ENCODE assay signal across 8 mouse cellular contexts in the genomic region with DNA sequence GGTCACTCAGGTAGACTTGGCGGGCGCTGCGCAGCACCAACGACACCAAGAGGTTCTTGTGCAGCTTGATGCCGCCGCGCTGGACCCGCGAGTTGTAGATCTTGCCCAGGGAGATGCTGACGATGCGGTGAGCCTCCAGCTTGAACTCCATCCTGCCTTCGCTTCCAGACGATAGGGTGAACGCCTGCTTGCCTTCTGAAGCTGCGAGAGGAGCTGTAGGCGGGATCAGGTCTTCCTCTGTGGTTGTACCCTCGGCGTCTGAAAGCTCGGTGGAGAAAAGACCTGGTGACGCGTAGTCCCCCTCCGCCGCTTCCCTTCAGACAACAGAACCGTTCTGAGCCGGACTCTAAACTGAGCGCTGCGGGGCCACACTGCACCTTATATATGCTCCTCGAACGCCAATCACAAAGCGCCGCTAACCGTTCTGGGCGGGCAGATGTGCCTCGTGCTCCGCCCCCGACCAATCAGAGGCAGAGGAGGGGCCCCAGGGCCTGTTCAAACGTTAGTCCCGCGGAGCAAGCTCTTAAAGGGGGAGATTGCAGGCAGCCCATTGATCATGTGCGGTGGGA. TPM values are rescaled to one million over a fixed set of nuclear protein-coding genes. Genes with fewer than 3 reads are reported as not detected.
A peak's percentile ranks its signal among the peaks of the same experiment; 100 is the strongest.
DNase-seq lines count a peak whose midpoint lies in the region; ATAC-seq and TF ChIP-seq lines count a peak whose summit lies in the region.

A gene (minus strand): TSS at position 357 of the 569 bp plus-strand sequence.

- H3K4me2 ChIP-seq in heart, embryonic 15.5 days, result peak within 1 kb of the TSS; percentile 76
- peak within 1 kb of the TSS; percentile 89 for H3K4me2 ChIP-seq in liver, embryonic 14.5 days (ENCODE audit: low read depth)
- H3K4me2 ChIP-seq in neural tube, embryonic 11.5 days (ENCODE audit: low read depth), result peak within 1 kb of the TSS; percentile 84
- peak within 1 kb of the TSS; percentile 76 for H3K4me2 ChIP-seq in stomach, postnatal 0 days (replicated peaks; ENCODE audit: low read depth)

- H3K4me3 ChIP-seq in brown adipose tissue, adult 24 weeks (ENCODE audit: insufficient read depth, low read depth, low read length), result peak within 1 kb of the TSS; percentile 77
- H3K4me3 ChIP-seq in heart, embryonic 15.5 days, result peak within 1 kb of the TSS; percentile 94
- peak within 1 kb of the TSS; percentile 86 to 98 for H3K4me3 ChIP-seq in liver, embryonic 14.5 days (ENCODE audit: insufficient read depth in 1 of 2, low read depth in 2 of 2, low read length in 2 of 2)
- H3K4me3 ChIP-seq in neural tube, embryonic 11.5 days (ENCODE audit: low read depth, low read length), result peak within 1 kb of the TSS; percentile 98
- H3K4me3 ChIP-seq in stomach, postnatal 0 days (ENCODE audit: low read depth, low read length), result peak within 1 kb of the TSS; percentile 84

- peak; percentile 42; the same call in 1 of the 2 replicates for TF ChIP-seq EP300 in liver, embryonic 14.5 days (IDR thresholded peaks at IDR 0.05; ENCODE audit: low read depth)
- no peak for TF ChIP-seq EP300 in stomach, postnatal 0 days (optimal IDR thresholded peaks at IDR 0.05)

- H3K27ac ChIP-seq in brown adipose tissue, adult 24 weeks (replicated peaks; ENCODE audit: low read depth, low read length), result peak within 1 kb of the TSS; percentile 85
- H3K27ac ChIP-seq in heart, embryonic 15.5 days, result peak within 1 kb of the TSS; percentile 89
- H3K27ac ChIP-seq in liver, embryonic 14.5 days, result peak within 1 kb of the TSS; percentile 96
- H3K27ac ChIP-seq in neural tube, embryonic 11.5 days (ENCODE audit: low read depth, low read length), result peak within 1 kb of the TSS; percentile 64
- H3K27ac ChIP-seq in stomach, postnatal 0 days (replicated peaks), result peak within 1 kb of the TSS; percentile 90

- H3K9me3 ChIP-seq in heart, embryonic 15.5 days (replicated peaks), result no peaks in the 10 kb centered on the region
- no peaks in the 10 kb centered on the region for H3K9me3 ChIP-seq in liver, embryonic 14.5 days (ENCODE audit: control insufficient read depth, low read length)
- no peaks in the 10 kb centered on the region for H3K9me3 ChIP-seq in neural tube, embryonic 11.5 days (ENCODE audit: control insufficient read depth, low read length)
- H3K9me3 ChIP-seq in stomach, postnatal 0 days (ENCODE audit: control insufficient read depth, low read length), result no peaks in the 10 kb centered on the region

- no peaks in the 10 kb centered on the region for H3K36me3 ChIP-seq in heart, embryonic 15.5 days
- no peaks in the 10 kb centered on the region; the same call in 1 of the 2 replicates for H3K36me3 ChIP-seq in liver, embryonic 14.5 days (replicated peaks; ENCODE audit: control insufficient read depth, insufficient read depth, low read depth)
- H3K36me3 ChIP-seq in neural tube, embryonic 11.5 days (ENCODE audit: control insufficient read depth, insufficient read depth, low read length), result no peaks in the 10 kb centered on the region
- H3K36me3 ChIP-seq in stomach, postnatal 0 days (ENCODE audit: control insufficient read depth, insufficient read depth, low read length), result no peaks in the 10 kb centered on the region

- peak; percentile 98 for DNase-seq in CD4-positive, CD25-positive, alpha-beta regulatory T cell, adult 2 months (ENCODE audit: low read depth, low spot score)
- DNase-seq in fibroblast of lung, adult 2 months (ENCODE audit: low read depth), result peak; percentile 93
- DNase-seq in kidney, postnatal 25 days, result peak; percentile 96 to 98
- DNase-seq in liver, embryonic 14.5 days (ENCODE audit: low read depth in 3 of 3, low spot score in 3 of 3), result peak; percentile 94 to 95 (median 94)
- DNase-seq in neural tube, embryonic 11.5 days (ENCODE audit: low spot score), result peak; percentile 98
- DNase-seq in stomach, postnatal 0 days (ENCODE audit: low spot score), result peak; percentile 95

- H3K9ac ChIP-seq in heart, embryonic 15.5 days, result peak within 1 kb of the TSS; percentile 99
- H3K9ac ChIP-seq in liver, embryonic 14.5 days (replicated peaks), result peak within 1 kb of the TSS; percentile 95
- H3K9ac ChIP-seq in neural tube, embryonic 11.5 days (ENCODE audit: low read length), result peak within 1 kb of the TSS; percentile 99
- peak within 1 kb of the TSS; percentile 94 for H3K9ac ChIP-seq in stomach, postnatal 0 days (ENCODE audit: low read length)

- no peaks in the 10 kb centered on the region for H3K4me1 ChIP-seq in brown adipose tissue, adult 24 weeks (ENCODE audit: control insufficient read depth, insufficient read depth, insufficient read length, low read length)
- H3K4me1 ChIP-seq in heart, embryonic 15.5 days (replicated peaks), result peaks cover 26% of the 10 kb centered on the region
- peaks cover 11 to 17% of the 10 kb centered on the region in 2 experiments for H3K4me1 ChIP-seq in liver, embryonic 14.5 days (replicated peaks; ENCODE audit: control insufficient read depth in 2 of 2, insufficient read depth in 2 of 2, low read length in 1 of 2)
- H3K4me1 ChIP-seq in neural tube, embryonic 11.5 days (ENCODE audit: control insufficient read depth, insufficient read depth, low read length), result peaks cover 7% of the 10 kb centered on the region
- peaks cover 2% of the 10 kb centered on the region; the same call in 1 of the 2 replicates for H3K4me1 ChIP-seq in stomach, postnatal 0 days (replicated peaks; ENCODE audit: control insufficient read depth, insufficient read depth)

- no peak for TF ChIP-seq CTCF in liver, embryonic 14.5 days (IDR thresholded peaks at IDR 0.05; ENCODE audit: low read depth)
- TF ChIP-seq CTCF in stomach, postnatal 0 days (IDR thresholded peaks at IDR 0.05; ENCODE audit: low read depth), result no peak

- ATAC-seq in heart, embryonic 15.5 days (replicated peaks; ENCODE audit: insufficient number of reproducible peaks, insufficient read depth, low FRiP score, low read depth), result peak; percentile 95
- ATAC-seq in liver, embryonic 14.5 days (ENCODE audit: insufficient read depth), result peak; percentile 87
- ATAC-seq in neural tube, embryonic 11.5 days (ENCODE audit: insufficient read depth, low FRiP score, low TSS enrichment), result peak; percentile 98
- peak; percentile 99 for ATAC-seq in stomach, postnatal 0 days (ENCODE audit: low FRiP score, low TSS enrichment)

- no peaks in the 10 kb centered on the region for H3K27me3 ChIP-seq in heart, embryonic 15.5 days
- no peaks in the 10 kb centered on the region for H3K27me3 ChIP-seq in liver, embryonic 14.5 days (ENCODE audit: control insufficient read depth, insufficient read depth, low read length)
- H3K27me3 ChIP-seq in neural tube, embryonic 11.5 days (ENCODE audit: control insufficient read depth, insufficient read depth, low read length), result no peaks in the 10 kb centered on the region
- H3K27me3 ChIP-seq in stomach, postnatal 0 days (ENCODE audit: control insufficient read depth, insufficient read depth, low read length), result no peaks in the 10 kb centered on the region

- WGBS in heart, embryonic 15.5 days, result under 1% methylated on average over 40 of the region's 40 CpGs
- under 1% methylated on average over 40 of the region's 40 CpGs for WGBS in liver, embryonic 14.5 days (ENCODE audit: insufficient replicate concordance)
- WGBS in neural tube, embryonic 11.5 days, result under 1% methylated on average over 40 of the region's 40 CpGs
- under 1% methylated on average over 40 of the region's 40 CpGs for WGBS in stomach, postnatal 0 days

RNA-seq across cellular contexts. Expression of the gene that starts here (rescaled TPM):
- 3.2 and 5.6 TPM in 2 replicates for polyA plus RNA-seq in brown adipose tissue, adult 24 weeks (2012; ENCODE audit: insufficient read depth, insufficient read length, missing spikeins)
- 5.0 and 5.5 TPM in 2 replicates for polyA plus RNA-seq in heart, embryonic 15.5 days (2015; fragmentation: Nextera tagmentation; extraction: Ambion mirVana)
- polyA plus RNA-seq in liver, embryonic 14.5 days (2012; rRNA removed), result 4.9 and 5.8 TPM in 2 replicates
- polyA plus RNA-seq in liver, embryonic 14.5 days (2014; fragmentation: Nextera tagmentation; extraction: Ambion mirVana), result 2.9 and 3.3 TPM in 2 replicates
- 17.3 and 19.3 TPM in 2 replicates for polyA plus RNA-seq in neural tube, embryonic 11.5 days (2014; fragmentation: Nextera tagmentation; extraction: Ambion mirVana)
- 7.3 and 11.2 TPM in 2 replicates for polyA plus RNA-seq in stomach, postnatal 0 days (2015; fragmentation: Nextera tagmentation; extraction: Ambion mirVana)

Comparison
In these comparisons a context has a peak if more than half of its experiments do, and no peak if none do; other contexts are left out.
1. Peak in every context shown above with its lines: DNase-seq, ATAC-seq, H3K4me3 ChIP-seq and H3K27ac ChIP-seq.